Mouse (Mus musculus) urinary bladder, postnatal 25 days (tissue): Measurements from ENCODE around the gene Arsg.

ENCODE experiments used
- DNase-seq: peaks from one replicate; pipeline ENCODE4 v3.0.0; 2022; ENCODE audit warnings: low spot score

Arsg gene

GRCm38 (mm10) chr11:109545700-109546143 is 72.5 kb downstream of the Arsg start:
- DNase-seq: no peak

- no peak for DNase-seq
These were observed 73.3 kb downstream of the Arsg start for GRCm38 (mm10) chr11:109546305-109547001.

- DNase-seq: no peak
These were observed 74.5 kb downstream of the Arsg start for GRCm38 (mm10) chr11:109547652-109548051.

DNA sequence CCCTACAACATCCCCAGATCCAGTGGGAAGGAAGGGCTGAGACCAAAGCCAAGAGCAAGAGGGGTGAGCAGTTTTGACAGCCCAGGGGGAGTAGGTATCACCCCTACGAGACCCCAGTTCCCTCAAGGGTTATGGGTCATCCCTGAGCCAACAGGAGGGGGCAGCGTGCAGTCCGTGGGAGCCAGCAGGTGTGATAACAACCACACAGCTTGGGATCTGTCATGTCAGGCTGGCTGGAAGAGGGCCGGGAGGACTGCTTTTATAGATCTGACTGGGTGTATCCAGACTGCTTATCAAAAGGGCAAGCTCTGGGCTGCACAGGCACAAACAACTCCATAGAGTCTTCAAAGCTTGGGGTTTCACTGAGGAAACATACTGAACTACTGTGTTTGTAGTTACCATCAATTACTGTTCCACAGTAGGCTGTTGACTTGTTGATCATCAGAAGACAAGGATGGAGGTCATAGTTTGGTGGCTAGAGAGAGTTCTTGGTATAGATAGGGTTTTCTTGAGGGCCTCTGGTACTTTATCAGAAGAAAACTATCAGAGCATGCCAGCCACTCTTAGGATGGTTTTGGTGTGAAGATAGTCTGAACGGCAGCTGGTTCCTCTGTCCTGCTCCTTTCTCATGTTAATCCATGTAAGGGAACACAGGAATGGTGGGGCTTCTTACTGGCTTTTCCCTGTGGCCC is 76.6 kb downstream of the Arsg start:
- DNase-seq: no peak

GRCm38 (mm10) chr11:109553921-109554320 is 80.7 kb downstream of the Arsg start:
- DNase-seq: no peak

DNA sequence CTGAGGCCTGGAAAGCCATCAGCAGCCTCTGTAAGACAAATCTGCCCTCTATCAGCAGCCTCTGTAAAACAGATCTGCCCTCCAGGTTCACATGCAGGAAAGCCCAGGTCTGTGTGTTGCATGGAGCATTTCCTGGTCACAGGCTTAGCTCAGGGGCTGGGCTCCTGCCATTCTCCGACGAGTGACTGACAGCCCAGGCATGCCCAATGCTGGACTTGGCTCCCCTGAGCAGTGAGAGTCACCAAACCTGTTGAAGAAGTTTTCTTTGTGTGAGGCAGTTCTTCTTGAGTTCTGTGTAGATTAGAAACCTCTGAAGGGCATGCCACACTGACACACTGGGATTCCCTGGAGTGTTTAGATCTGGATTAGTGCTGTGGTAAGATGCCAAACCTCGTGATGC is 81.3 kb downstream of the Arsg start:
- DNase-seq: no peak

GRCm38 (mm10) chr11:109556130-109556529 is 83.0 kb downstream of the Arsg start:
- DNase-seq: no peak

GRCm38 (mm10) chr11:109557419-109557818 is 84.2 kb downstream of the Arsg start:
- DNase-seq: no peak

DNA sequence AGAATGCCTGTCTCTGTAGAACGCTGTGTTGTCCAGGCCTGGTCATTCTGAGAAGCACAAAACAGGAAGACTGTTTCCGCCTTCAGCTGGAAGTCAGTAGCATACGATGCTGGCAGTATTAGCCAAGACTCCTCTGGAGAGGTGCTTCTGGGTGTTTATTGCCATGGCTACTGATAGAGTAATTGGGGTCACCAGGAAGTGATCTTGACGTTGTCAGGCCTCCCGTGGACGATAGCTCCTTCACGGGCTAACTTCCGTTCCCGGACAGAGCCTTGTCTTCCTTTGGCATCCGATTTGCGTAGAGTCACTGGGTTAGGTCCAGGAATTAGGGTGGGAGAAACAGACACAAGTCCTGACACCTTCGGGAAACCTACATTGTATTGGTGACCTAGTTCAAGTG is 86.1 kb downstream of the Arsg start:
- no peak for DNase-seq

DNA sequence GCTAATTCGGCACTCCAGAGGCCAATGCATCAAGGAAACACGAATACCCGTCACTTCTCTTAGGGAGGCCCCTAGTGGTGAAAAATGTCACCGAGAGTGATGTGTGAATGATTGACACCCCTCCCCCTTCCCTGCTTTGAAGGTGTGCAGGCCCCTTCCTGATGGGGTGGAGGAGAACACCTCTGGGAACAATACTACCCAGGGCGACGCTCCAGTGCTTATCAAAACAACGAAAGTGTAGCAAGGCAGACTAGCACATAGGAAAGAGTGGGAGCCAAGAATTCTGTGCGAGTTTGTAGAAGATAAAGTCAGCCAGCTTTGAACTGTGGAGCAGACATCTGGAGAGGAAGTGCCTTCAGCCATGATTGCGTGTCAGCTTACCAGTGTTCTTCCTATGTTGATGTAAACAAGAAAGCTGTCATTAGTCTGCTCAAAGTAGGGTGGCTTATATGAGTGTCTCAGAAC is 87.7 kb downstream of the Arsg start:
- no peak for DNase-seq

DNA sequence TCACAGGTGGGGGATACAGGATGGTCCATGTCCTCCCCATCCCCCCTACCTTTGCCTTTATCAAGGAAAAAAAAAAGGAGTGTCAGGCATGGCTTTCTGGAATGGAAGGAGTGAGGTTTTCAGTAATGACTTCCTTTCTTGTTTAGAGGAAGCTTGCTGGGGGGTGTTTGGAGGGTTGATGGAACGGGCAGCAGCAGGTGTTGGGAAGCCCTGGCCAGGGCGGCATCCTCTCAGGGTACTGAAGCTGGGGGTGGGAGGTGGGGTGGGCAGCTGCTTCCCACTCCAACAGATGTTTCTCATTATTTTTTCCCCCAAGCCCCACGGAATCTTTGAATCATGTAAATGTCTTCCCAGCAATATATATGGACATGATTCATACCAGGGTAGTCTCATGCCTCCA is 88.3 kb downstream of the Arsg start:
- no peak for DNase-seq

GRCm38 (mm10) chr11:109563708-109564107 is 90.5 kb downstream of the Arsg start:
- no peak for DNase-seq

- no peak for DNase-seq
These were observed 91.5 kb downstream of the Arsg start for GRCm38 (mm10) chr11:109564466-109565214.

GRCm38 (mm10) chr11:109569007-109569618 is 95.9 kb downstream of the Arsg start:
- no peak for DNase-seq

DNA sequence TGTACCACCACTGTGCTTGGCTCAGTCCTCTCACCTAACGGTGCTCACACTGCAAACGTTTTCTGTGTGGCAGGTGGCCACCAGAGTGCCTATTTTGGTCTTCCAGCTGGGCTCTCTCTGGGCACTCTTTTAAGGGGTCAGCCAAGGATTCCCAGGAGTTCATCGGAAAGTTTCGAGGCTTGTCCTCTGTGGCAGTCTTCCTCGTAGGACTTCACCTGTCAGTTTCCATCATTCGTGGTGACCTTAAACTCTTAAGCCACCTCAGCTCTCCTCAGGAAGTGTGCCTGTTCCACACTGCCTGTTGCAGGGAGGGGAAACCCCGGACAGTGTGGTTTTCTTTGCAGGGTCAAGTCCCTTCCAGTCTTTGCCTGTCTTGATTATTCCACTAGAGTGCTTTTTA is 96.6 kb downstream of the Arsg start:
- no peak for DNase-seq

DNA sequence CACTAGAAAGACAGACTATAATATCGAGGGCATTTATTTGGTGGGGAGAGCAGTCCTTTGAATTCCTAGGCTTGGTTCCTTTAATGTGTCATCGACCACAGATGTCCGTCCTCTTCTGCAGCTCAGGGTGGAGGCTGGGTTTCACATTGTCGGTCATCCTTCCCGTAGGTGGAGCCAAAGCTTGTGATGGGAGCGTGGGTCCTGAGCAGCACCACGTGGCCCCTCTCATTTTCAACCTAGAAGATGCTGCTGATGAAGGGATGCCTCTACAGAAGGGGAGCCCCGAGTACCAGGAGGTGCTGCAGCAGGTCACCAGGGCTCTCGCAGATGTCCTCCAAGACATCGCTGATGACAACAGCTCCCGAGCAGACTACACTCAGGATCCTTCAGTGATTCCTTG is 98.9 kb downstream of the Arsg start:
- DNase-seq: no peak

- no peak for DNase-seq
These were observed 101.4 kb downstream of the Arsg start for GRCm38 (mm10) chr11:109574604-109575003.

GRCm38 (mm10) chr11:109575832-109576231 is 102.7 kb downstream of the Arsg start:
- no peak for DNase-seq

GRCm38 (mm10) chr11:109578536-109578935 is 105.4 kb downstream of the Arsg start:
- DNase-seq: no peak

DNA sequence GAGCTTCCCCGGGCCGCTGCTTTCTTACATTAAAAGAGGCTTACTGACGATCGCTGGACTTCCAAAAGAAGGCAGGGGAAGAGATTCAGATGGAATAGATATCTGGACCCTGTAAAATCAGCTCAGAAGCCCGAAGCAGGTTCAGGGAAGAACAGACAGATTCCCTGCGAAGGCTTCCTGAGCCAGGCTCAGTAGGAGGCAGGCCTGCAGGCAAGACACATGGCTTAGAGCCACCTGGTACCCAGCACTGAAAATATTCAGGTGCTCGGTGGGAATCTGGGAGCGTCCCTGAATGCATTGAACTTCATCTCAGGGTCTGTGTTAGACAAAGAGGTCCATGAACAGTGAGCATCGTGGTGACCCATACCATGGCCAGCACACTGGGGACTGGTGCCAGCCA is 106.8 kb downstream of the Arsg start:
- no peak for DNase-seq

DNA sequence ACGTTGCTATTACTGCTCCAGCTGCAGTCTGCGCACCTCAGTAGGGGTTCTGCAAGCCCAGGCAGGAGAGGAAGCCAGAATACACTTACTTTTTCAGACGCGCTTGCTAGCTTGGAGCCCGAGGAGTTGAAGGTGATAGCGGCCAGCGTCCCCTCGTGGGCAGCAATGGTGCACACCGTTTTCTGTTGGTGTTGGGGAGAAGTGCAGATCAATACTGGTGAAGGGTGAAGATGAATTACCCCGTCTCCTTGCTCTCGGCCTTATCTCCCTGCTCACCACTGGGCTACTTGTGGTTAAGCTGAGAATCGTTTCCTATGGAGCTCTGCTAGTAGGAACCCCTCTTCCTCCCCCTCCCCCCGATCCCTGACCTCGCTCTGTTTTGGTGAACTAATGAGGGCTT is 110.8 kb downstream of the Arsg start:
- DNase-seq: no peak
